Mouse (Mus musculus) gastrocnemius, postnatal 10 days (tissue): ENCODE measurements around the gene Clec10a. TPM values are rescaled to one million over a fixed set of nuclear protein-coding genes. Genes with fewer than 3 reads are reported as not detected.

ENCODE experiments used
- DNase-seq: peaks from one replicate; pipeline ENCODE4 v3.0.0; 2021; ENCODE audit warnings: mixed read lengths
- total RNA-seq, 2 experiments: library from RNA; stranded (reverse); gene quantifications; 2 replicates each; pipeline ENCODE4 v1.2.3; 2021

Gene Clec10a
- total RNA-seq, 2 experiments from 2014 or later: 5.1 to 5.8 TPM

DNA sequence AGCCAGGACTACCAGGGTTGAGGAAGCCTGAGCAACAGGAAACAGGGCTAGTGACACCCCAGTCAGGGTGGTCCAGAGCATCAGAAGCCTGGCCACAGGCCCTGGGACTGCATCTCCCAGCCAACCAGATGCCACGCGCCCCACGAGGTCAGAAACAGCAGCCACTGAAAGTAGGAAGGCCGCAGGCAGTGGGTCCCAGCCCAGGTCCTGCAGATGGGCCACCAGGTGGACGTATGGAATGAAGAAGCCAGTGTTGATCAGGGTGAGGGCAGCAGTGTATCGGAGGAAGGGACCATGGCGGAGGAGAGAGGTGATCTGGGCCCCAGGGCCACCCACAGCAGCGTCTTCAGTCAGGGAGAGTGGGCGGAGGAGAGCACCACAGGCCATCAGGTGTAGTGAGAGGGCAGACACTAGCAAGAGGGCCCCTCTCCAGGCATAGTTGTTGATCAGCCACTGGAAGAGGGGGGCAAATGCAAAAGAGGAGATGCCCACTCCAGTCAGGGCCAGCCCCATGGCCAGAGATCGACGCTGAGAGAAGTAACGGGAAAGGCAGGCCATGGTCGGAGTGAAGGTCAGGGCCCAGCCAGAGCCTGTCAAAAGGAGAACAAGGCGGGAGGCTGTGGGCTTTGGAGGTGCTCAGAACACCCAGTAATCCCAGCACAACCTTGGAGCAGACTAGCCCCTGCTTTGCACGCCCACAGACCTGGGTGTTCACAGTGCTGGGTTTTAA, 62.9 kb downstream of the Clec10a start:
- DNase-seq: no peak

DNA sequence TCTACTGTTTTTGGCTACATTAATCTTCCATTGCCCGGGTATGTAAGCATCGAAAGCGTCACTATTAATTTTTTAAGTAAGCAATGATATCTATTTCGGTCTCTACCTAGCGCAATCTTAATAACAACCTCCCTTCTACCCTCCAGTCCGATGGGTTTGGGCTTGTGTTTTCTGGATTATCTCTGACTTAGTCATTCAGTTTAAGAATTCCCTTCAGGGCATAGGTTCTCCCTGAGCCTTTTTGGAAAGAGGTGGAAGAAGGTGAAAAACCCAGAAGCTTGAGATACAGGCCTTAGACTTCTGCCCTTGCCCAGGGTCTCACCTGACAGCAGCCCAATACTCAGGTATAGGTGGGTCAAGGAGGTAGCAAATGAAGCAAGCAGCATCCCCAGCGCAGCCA, 63.9 kb downstream of the Clec10a start:
- DNase-seq: no peak

DNA sequence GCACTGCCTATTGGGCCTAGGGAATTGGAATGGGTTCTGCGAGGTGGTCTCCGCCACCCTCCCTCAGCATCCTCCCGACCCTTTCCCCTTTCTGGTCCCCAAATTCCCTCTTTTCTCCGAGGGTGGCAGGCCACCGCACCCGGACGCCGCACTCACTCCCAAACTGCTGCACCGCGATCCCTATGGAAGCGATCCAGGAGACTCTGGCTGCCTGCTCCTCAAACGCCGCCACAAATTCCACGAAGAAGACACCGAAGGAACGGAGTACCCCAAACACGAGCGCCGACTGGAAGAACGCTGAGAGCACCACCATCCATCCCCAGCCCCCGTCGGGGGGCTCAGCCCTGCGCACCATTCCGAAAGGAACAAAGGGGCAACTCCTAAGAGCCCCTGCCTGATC, 64.3 kb downstream of the Clec10a start:
- no peak for DNase-seq

Other genes starting within 250 kb of the Clec10a start
- 10 to 100 TPM; 29.0 to 31.3 TPM for gene Gps2, start 242.3 kb upstream of the Clec10a start, total RNA-seq
- 100 to 1,000 TPM; 600 to 663 TPM for gene Eif5a, start 234.2 kb upstream of the Clec10a start, total RNA-seq
- gene Ybx2, start 220.4 kb upstream of the Clec10a start, total RNA-seq: 1 to 10 TPM; 2.7 to 4.1 TPM
- 100 to 1,000 TPM; 128 to 165 TPM for gene Slc2a4, start 208.0 kb upstream of the Clec10a start, total RNA-seq
- gene Cldn7, start 191.4 kb upstream of the Clec10a start, total RNA-seq: under 1 TPM in 1 of 2 experiments, not detected in 1; 0.38 TPM
- 100 to 1,000 TPM; 237 to 249 TPM for gene Ctdnep1, start 175.0 kb upstream of the Clec10a start, total RNA-seq
- 10 to 100 TPM; 46.9 to 53.2 TPM for gene Elp5, start 173.7 kb upstream of the Clec10a start, total RNA-seq
- gene Gabarap, start 165.1 kb upstream of the Clec10a start, total RNA-seq: 100 to 1,000 TPM; 195 to 228 TPM
- gene Phf23, start 160.4 kb upstream of the Clec10a start, total RNA-seq: 10 to 100 TPM; 22.2 to 28.9 TPM
- 10 to 100 TPM in 1 of 2 experiments, 1 to 10 TPM in 1; 8.2 to 14.7 TPM for gene Dvl2, start 155.6 kb upstream of the Clec10a start, total RNA-seq
- gene Acadvl, start 140.8 kb upstream of the Clec10a start, total RNA-seq: 100 to 1,000 TPM; 217 to 254 TPM
- 10 to 100 TPM; 16.5 to 28.7 TPM for gene Dlg4, start 139.3 kb upstream of the Clec10a start, total RNA-seq
- gene Asgr1, start 102.1 kb upstream of the Clec10a start, total RNA-seq: under 1 TPM in 1 of 2 experiments, not detected in 1; 0.29 TPM
- gene Asgr2, start 63.6 kb upstream of the Clec10a start, total RNA-seq: under 1 TPM in 1 of 2 experiments, not detected in 1; 0.32 TPM
- gene Mgl2, start 25.9 kb upstream of the Clec10a start, total RNA-seq: 1 to 10 TPM; 3.2 to 4.0 TPM
- gene Slc16a11, start 56.6 kb downstream of the Clec10a start, total RNA-seq: under 1 TPM in 1 of 2 experiments, not detected in 1; 0.63 TPM
- gene Slc16a13, start 64.9 kb downstream of the Clec10a start, total RNA-seq: 1 to 10 TPM; 1.1 to 3.7 TPM
- 10 to 100 TPM; 12.6 to 21.5 TPM for gene Bcl6b, start 73.6 kb downstream of the Clec10a start, total RNA-seq
- 10 to 100 TPM; 46.0 to 51.4 TPM for gene 0610010K14Rik, start 81.7 kb downstream of the Clec10a start, total RNA-seq
- gene Gm21988, start 83.6 kb downstream of the Clec10a start, total RNA-seq: 1 to 10 TPM; 2.8 to 3.8 TPM
- gene Rnasek, start 83.6 kb downstream of the Clec10a start, total RNA-seq: 10 to 100 TPM; 91.1 to 93.0 TPM
- gene Alox12, start 99.2 kb downstream of the Clec10a start, total RNA-seq: 1 to 10 TPM in 1 of 2 experiments, under 1 TPM in 1; 0.94 to 1.7 TPM
- gene Alox12e, start 166.4 kb downstream of the Clec10a start, total RNA-seq: not detected
- under 1 TPM in 1 of 2 experiments, not detected in 1; 0.52 TPM for gene Alox15, start 195.8 kb downstream of the Clec10a start, total RNA-seq